8 mouse cellular contexts compared by ENCODE assay signal in genomic region chr2:30134928-30135620, GRCm38 (mm10). TPM values are rescaled to one million over a fixed set of nuclear protein-coding genes. Genes with fewer than 3 reads are reported as not detected.
DNase-seq lines count a peak whose midpoint lies in the region; ATAC-seq and TF ChIP-seq lines count a peak whose summit lies in the region.

No protein-coding gene starts in this region.

- peaks cover 24% of the 10 kb centered on the region for H3K4me1 ChIP-seq in heart, embryonic 10.5 days
- peaks cover 2% of the 10 kb centered on the region; the same call in 1 of the 2 replicates for H3K4me1 ChIP-seq in embryonic fibroblast, embryonic 13.5 days (ENCODE audit: control insufficient read depth, insufficient read depth, low read length)
- H3K4me1 ChIP-seq in kidney, embryonic 14.5 days (ENCODE audit: control insufficient read depth, insufficient read depth, low read length), result peaks cover 15% of the 10 kb centered on the region; the same call in 1 of the 2 replicates
- peaks cover 32% of the 10 kb centered on the region for H3K4me1 ChIP-seq in midbrain, embryonic 15.5 days

- H3K36me3 ChIP-seq in heart, embryonic 10.5 days, result peaks cover 35% of the 10 kb centered on the region
- peaks cover 18% of the 10 kb centered on the region for H3K36me3 ChIP-seq in kidney, embryonic 14.5 days (ENCODE audit: control insufficient read depth, insufficient read depth, low read length)
- peaks cover 2% of the 10 kb centered on the region for H3K36me3 ChIP-seq in midbrain, embryonic 15.5 days (replicated peaks)

- peak overlapping the region; percentile 92 for H3K27ac ChIP-seq in heart, embryonic 10.5 days
- no peak overlapping the region for H3K27ac ChIP-seq in embryonic fibroblast, embryonic 13.5 days (ENCODE audit: insufficient read depth, low read length)
- no peak overlapping the region for H3K27ac ChIP-seq in kidney, embryonic 14.5 days (ENCODE audit: low read depth, low read length)
- H3K27ac ChIP-seq in midbrain, embryonic 15.5 days, result no peak overlapping the region

- H3K9me3 ChIP-seq in heart, embryonic 10.5 days, result no peaks in the 10 kb centered on the region
- H3K9me3 ChIP-seq in kidney, embryonic 14.5 days (ENCODE audit: control insufficient read depth, low read length), result no peaks in the 10 kb centered on the region
- no peaks in the 10 kb centered on the region for H3K9me3 ChIP-seq in midbrain, embryonic 15.5 days

- peak overlapping the region; percentile 76 for H3K9ac ChIP-seq in kidney, embryonic 14.5 days (ENCODE audit: low read depth, low read length)
- peak overlapping the region; percentile 78 for H3K9ac ChIP-seq in midbrain, embryonic 15.5 days

- H3K4me2 ChIP-seq in kidney, embryonic 14.5 days (replicated peaks; ENCODE audit: low read depth, low read length), result peak overlapping the region; percentile 90
- peak overlapping the region; percentile 91 for H3K4me2 ChIP-seq in midbrain, embryonic 15.5 days

- no peak for TF ChIP-seq CTCF in embryonic fibroblast, embryonic 13.5 days (IDR thresholded peaks at IDR 0.05; ENCODE audit: borderline replicate concordance, insufficient read depth, low read length)

- DNase-seq in heart, embryonic 10.5 days (ENCODE audit: low spot score), result no peak
- no peak for DNase-seq in heart, adult 9 months (ENCODE audit: low spot score in 2 of 2)
- no peak for DNase-seq in urinary bladder, postnatal 14 days (ENCODE audit: low spot score)
- no peak for DNase-seq in B cell, adult 2 months
- no peak for DNase-seq in T-cell, adult 2 months (ENCODE audit: low spot score)

- WGBS in heart, embryonic 10.5 days, result 73% methylated on average over 10 of the region's 10 CpGs
- 68% methylated on average over 10 of the region's 10 CpGs for WGBS in kidney, embryonic 14.5 days
- WGBS in midbrain, embryonic 15.5 days, result 41% methylated on average over 10 of the region's 10 CpGs

- no peaks in the 10 kb centered on the region for H3K27me3 ChIP-seq in heart, embryonic 10.5 days (ENCODE audit: insufficient read depth, poor library complexity, severe bottlenecking)
- no peaks in the 10 kb centered on the region for H3K27me3 ChIP-seq in kidney, embryonic 14.5 days (ENCODE audit: control insufficient read depth, insufficient read depth, low read length)
- H3K27me3 ChIP-seq in midbrain, embryonic 15.5 days (replicated peaks), result no peaks in the 10 kb centered on the region

- H3K4me3 ChIP-seq in heart, embryonic 10.5 days, result peak overlapping the region; percentile 88
- peak overlapping the region; percentile 87 for H3K4me3 ChIP-seq in embryonic fibroblast, embryonic 13.5 days (ENCODE audit: insufficient read depth, low read length)
- H3K4me3 ChIP-seq in kidney, embryonic 14.5 days (ENCODE audit: low read length), result peak overlapping the region; percentile 87
- H3K4me3 ChIP-seq in midbrain, embryonic 15.5 days, result peak overlapping the region; percentile 79

- no peak for TF ChIP-seq POLR2A in embryonic fibroblast, embryonic 13.5 days (IDR thresholded peaks at IDR 0.05; ENCODE audit: low read depth, low read length)

- ATAC-seq in kidney, embryonic 14.5 days (ENCODE audit: low FRiP score, low TSS enrichment), result no peak
- ATAC-seq in midbrain, embryonic 15.5 days (replicated peaks), result no peak

RNA-seq across cellular contexts. Expression of gene Tbc1d13, which starts 1.5 kb away (rescaled TPM):
- polyA plus RNA-seq in heart, embryonic 10.5 days (2016; fragmentation: Nextera tagmentation; extraction: Ambion mirVana), result 3.9 and 6.8 TPM in 2 replicates
- polyA plus RNA-seq in embryonic fibroblast, embryonic 13.5 days (2011; ENCODE audit: insufficient read length, low read depth, missing spikeins), result 39.8 and 41.0 TPM in 2 replicates
- polyA plus RNA-seq in kidney, embryonic 14.5 days (2014; fragmentation: Nextera tagmentation; extraction: Ambion mirVana), result 11.1 and 15.3 TPM in 2 replicates
- 12.3 and 13.7 TPM in 2 replicates for polyA plus RNA-seq in midbrain, embryonic 15.5 days (2015; fragmentation: Nextera tagmentation; extraction: Ambion mirVana)

RNA-seq across cellular contexts. Expression of gene Zer1, which starts 10.7 kb away (rescaled TPM):
- polyA plus RNA-seq in heart, embryonic 10.5 days (2016; fragmentation: Nextera tagmentation; extraction: Ambion mirVana), result 5.9 and 7.2 TPM in 2 replicates
- polyA plus RNA-seq in embryonic fibroblast, embryonic 13.5 days (2011; ENCODE audit: insufficient read length, low read depth, missing spikeins), result 15.2 and 21.4 TPM in 2 replicates
- polyA plus RNA-seq in kidney, embryonic 14.5 days (2014; fragmentation: Nextera tagmentation; extraction: Ambion mirVana), result 9.4 and 11.9 TPM in 2 replicates
- 16.5 and 17.7 TPM in 2 replicates for polyA plus RNA-seq in midbrain, embryonic 15.5 days (2015; fragmentation: Nextera tagmentation; extraction: Ambion mirVana)

RNA-seq across cellular contexts. Expression of gene Endog, which starts 36.2 kb away (rescaled TPM):
- polyA plus RNA-seq in heart, embryonic 10.5 days (2016; fragmentation: Nextera tagmentation; extraction: Ambion mirVana), result 31.3 and 32.5 TPM in 2 replicates
- polyA plus RNA-seq in embryonic fibroblast, embryonic 13.5 days (2011; ENCODE audit: insufficient read length, low read depth, missing spikeins), result 4.7 and 6.2 TPM in 2 replicates
- 20.3 and 22.1 TPM in 2 replicates for polyA plus RNA-seq in kidney, embryonic 14.5 days (2014; fragmentation: Nextera tagmentation; extraction: Ambion mirVana)
- 19.5 and 20.4 TPM in 2 replicates for polyA plus RNA-seq in midbrain, embryonic 15.5 days (2015; fragmentation: Nextera tagmentation; extraction: Ambion mirVana)

RNA-seq across cellular contexts. Expression of gene Zdhhc12, which starts 41.6 kb away (rescaled TPM):
- 65.5 and 66.2 TPM in 2 replicates for polyA plus RNA-seq in heart, embryonic 10.5 days (2016; fragmentation: Nextera tagmentation; extraction: Ambion mirVana)
- polyA plus RNA-seq in embryonic fibroblast, embryonic 13.5 days (2011; ENCODE audit: insufficient read length, low read depth, missing spikeins), result 26.8 and 30.5 TPM in 2 replicates
- polyA plus RNA-seq in kidney, embryonic 14.5 days (2014; fragmentation: Nextera tagmentation; extraction: Ambion mirVana), result 36.3 and 40.9 TPM in 2 replicates
- 20.5 and 21.0 TPM in 2 replicates for polyA plus RNA-seq in midbrain, embryonic 15.5 days (2015; fragmentation: Nextera tagmentation; extraction: Ambion mirVana)

RNA-seq across cellular contexts. Expression of gene Spout1, which starts 43.2 kb away (rescaled TPM):
- polyA plus RNA-seq in heart, embryonic 10.5 days (2016; fragmentation: Nextera tagmentation; extraction: Ambion mirVana), result 52.1 and 72.0 TPM in 2 replicates
- 20.7 and 22.8 TPM in 2 replicates for polyA plus RNA-seq in embryonic fibroblast, embryonic 13.5 days (2011; ENCODE audit: insufficient read length, low read depth, missing spikeins)
- polyA plus RNA-seq in kidney, embryonic 14.5 days (2014; fragmentation: Nextera tagmentation; extraction: Ambion mirVana), result 58.2 and 77.0 TPM in 2 replicates
- polyA plus RNA-seq in midbrain, embryonic 15.5 days (2015; fragmentation: Nextera tagmentation; extraction: Ambion mirVana), result 65.3 and 69.9 TPM in 2 replicates
